Mouse (Mus musculus): Measurements from ENCODE around the gene Fbxl7. TPM values are rescaled to one million over a fixed set of nuclear protein-coding genes. Genes with fewer than 3 reads are reported as not detected.
A peak's percentile ranks its signal among the peaks of the same experiment; 100 is the strongest.

Gene Fbxl7
- 1 to 10 TPM; 5.0 to 7.0 TPM for total RNA-seq (2021)
- long read RNA-seq, experiment 1, partial matches to known transcripts: 0 of 4 reads
- long read RNA-seq, experiment 1, other reads (novel, unspliced or antisense): 4 of 4 reads
- long read RNA-seq, experiment 2, partial matches to known transcripts: 0 of 3 reads
- long read RNA-seq, experiment 2, other reads (novel, unspliced or antisense): 3 of 3 reads

DNA sequence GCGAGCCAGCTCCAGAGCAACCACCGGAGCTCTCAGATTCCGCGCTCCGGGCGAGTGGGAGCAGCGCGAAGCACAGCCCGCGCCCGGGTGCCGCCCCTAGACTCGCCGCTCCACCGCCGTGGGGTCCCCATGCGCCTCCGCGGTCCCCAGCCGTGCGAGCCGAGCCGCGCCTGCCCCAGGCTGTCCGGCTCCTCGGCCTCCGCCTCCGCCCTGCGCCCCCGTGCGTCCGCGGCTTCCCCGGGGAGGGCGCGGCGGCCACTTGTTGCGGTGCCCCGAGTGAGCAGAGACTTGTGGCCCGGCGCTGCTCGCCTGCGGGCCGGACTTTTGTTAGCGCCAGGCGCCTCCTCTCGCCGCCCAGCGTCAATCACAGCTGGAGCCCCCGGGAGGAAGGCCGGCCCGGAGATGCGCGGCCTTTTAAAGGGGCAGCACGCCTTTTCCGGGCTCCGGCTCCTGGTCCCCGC is at the start of gene Fbxl7:
TSS of gene Fbxl7 (minus strand) at position 330 of the 461 bp plus-strand sequence.
- DNase-seq (ENCODE audit: low spot score in 2 of 2): peak; percentile 64 to 78

DNA sequence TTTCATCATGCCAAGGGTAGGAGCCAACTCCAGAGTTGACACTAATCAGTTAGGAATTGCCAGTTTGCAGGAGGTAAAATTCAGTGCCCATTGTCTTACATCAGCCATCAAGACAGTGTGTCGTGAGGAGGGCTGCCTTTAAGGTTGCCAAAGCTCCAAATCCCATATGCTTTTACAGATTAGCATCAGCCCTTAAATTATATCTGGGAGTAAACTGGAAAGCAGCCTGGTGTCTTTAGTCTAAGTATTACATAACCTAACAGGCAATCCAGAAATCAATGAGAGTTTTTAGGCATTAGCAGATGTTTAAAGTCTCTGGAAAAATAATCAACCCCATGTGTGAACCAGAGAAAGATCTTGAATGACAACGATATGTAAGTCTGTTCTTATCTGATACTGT is 26.6 kb upstream of the Fbxl7 start:
- no peak for DNase-seq (ENCODE audit: low spot score in 2 of 2)

DNA sequence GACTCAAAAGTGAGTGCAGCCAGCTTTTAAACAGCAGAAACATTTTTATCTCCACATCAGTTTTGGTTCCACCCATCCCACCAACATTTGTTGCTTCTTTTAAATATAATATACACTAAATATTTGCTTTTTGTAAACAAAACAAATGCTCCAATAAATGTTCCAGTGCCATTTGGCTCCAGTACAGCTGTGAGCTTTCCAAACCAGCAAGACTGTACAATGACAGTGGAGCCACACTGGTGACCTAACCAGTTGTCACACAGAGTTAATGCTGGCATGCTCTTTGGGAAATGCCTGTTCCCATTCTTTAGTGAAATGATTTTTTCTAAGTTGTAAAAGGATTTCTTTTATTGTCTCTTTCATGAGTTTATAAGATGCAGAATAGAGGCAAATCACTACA is 18.0 kb upstream of the Fbxl7 start:
- no peak for DNase-seq (ENCODE audit: low spot score in 2 of 2)

GRCm38 (mm10) chr15:26895761-26896160 is 381 bp upstream of the Fbxl7 start:
- DNase-seq (ENCODE audit: low spot score in 2 of 2): no peak

DNA sequence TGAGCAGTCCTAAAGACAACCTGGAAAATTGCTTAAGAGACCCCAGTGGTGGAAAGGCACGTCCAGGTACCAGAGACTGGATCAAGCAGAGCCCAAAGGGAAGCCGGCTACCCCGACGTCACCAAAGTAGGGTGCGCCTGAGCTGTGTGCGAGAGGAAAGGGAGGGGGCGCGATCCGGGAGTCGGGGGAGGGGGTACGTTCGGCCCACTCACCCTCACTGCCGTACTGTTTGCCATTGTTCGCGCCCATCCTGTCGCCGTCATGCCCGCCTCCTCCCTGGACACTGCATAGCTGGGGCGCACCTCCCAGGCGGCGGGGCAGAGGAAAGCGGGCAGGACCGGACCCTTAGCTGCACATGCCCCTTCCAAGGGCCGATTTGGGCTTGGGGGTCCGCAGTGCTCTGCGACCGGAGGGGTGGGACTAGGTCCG is 565 bp downstream of the Fbxl7 start:
- peak; percentile 11 to 16 for DNase-seq (ENCODE audit: low spot score in 2 of 2)

DNA sequence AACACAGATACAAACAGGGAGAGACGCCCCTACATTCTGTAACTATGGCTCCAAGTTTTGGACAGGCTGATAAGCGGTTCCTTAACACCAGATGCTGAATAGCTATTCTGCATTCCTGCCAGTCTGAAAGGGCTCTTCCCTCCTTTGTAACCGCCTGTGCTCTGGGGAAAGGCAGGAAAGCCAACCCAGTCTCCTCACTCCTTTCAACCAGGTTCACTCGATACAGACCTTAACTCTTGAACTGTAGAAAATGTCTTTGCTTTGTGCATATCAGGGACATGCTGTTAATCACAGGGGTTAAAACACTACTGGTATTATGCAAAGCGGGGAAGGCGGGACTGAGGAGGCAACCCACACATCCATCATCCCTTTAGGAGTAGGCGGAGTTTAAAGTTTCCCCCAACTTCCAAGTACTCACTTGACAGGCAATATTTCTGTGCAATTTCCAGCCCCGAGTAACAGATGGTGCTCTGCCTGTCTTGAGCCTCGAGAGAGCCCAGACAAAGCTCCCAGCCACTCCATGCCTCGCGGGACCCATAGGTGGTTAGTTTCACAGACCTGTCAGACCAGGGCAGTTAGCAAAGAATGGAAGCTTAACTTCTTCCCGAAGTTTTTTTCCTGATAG is 1.2 kb downstream of the Fbxl7 start:
- no peak for DNase-seq (ENCODE audit: low spot score in 2 of 2)

DNA sequence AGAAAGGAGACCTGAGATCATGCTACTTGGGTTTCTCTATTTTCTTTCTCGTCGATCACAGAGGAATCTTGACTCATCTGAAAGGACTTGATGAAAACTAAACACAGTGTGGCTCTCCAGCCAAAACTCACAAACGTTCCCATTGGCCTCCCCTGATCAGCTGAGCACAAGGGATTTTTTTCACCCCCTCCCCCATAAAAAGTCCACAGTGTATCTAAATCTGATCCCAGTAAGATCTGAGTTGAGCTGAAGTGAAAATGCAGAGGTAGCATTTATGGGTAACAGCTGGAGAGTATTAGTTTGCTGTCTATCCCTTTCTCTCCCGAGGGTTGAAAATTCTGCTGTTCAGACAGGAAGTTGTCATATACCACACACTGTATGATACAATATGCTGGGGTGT is 2.2 kb downstream of the Fbxl7 start:
- DNase-seq (ENCODE audit: low spot score in 2 of 2): no peak

DNA sequence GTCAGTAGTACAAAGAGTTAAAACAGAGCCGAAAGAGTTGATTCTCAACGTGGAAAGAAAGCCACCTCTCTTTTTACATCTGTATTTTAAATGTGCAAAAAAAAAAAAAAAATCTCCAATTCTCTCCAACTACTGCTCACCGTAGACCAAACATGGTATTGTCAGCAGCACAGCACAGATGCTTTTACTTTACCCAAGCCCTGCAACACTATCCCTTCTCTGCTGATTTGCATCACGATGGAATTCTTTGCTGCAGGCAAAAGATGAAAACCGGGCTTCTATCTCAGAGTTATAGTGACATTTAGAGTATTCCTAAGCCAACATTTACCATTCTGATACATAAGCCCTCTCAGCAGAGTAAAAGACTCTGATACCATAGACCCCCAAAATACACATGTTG is 5.4 kb downstream of the Fbxl7 start:
- no peak for DNase-seq (ENCODE audit: low spot score in 2 of 2)

GRCm38 (mm10) chr15:26888170-26888569 is 7.2 kb downstream of the Fbxl7 start:
- no peak for DNase-seq (ENCODE audit: low spot score in 2 of 2)

GRCm38 (mm10) chr15:26885979-26886378 is 9.4 kb downstream of the Fbxl7 start:
- no peak for DNase-seq (ENCODE audit: low spot score in 2 of 2)

GRCm38 (mm10) chr15:26880212-26880956 is 15.0 kb downstream of the Fbxl7 start:
- no peak for DNase-seq (ENCODE audit: low spot score in 2 of 2)

- peak; percentile 36 to 85 for DNase-seq (ENCODE audit: low spot score in 2 of 2)
Observed at GRCm38 (mm10) chr15:26875687-26876086, 19.7 kb downstream of the Fbxl7 start.

DNA sequence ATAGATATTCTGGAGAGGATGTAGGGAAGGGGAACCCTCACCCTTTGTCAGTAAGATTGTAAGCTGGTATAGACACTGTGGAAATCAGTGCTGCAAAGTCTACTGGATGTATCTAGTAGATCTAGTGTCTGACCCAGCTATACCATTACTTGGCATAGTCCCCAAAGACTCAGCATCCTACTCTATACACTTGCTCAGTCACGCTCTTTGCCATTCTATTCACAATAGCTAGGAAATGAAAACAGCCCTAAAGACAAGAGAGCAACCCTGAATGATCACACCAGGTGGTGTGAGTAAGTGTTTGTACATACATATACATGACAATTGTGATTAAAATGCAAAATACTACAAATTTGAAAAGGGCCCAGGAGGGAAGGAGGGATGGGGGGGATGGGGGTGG is 23.1 kb downstream of the Fbxl7 start:
- no peak for DNase-seq (ENCODE audit: low spot score in 2 of 2)

DNA sequence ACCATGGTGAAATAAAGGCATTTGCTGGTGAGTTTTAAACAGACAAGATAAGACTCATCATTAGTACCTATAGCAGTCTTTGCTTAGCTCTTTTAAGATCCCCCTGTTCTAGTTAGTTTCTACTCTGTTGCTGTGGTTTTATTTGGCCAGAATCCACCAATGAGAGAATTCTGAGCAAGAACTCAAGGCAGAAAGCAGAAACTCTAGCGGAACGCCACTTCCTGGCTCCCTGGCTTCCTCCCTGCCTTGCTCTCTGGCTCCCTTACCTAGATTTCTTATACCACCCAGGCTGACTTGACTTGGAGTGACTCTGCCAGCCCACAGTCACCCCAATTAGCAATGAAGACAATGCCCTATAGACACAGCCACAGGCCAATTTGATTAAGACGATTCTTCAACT is 26.2 kb downstream of the Fbxl7 start:
- no peak for DNase-seq (ENCODE audit: low spot score in 2 of 2)

- no peak for DNase-seq (ENCODE audit: low spot score in 2 of 2)
Observed at GRCm38 (mm10) chr15:26867521-26867920, 27.9 kb downstream of the Fbxl7 start.

- no peak for DNase-seq (ENCODE audit: low spot score in 2 of 2)
Observed at GRCm38 (mm10) chr15:26862173-26862572, 33.2 kb downstream of the Fbxl7 start.

- no peak for DNase-seq (ENCODE audit: low spot score in 2 of 2)
Observed at GRCm38 (mm10) chr15:26849626-26850025, 45.8 kb downstream of the Fbxl7 start.

GRCm38 (mm10) chr15:26842216-26842615 is 53.2 kb downstream of the Fbxl7 start:
- DNase-seq (ENCODE audit: low spot score in 2 of 2): peak; percentile 22 to 55

DNA sequence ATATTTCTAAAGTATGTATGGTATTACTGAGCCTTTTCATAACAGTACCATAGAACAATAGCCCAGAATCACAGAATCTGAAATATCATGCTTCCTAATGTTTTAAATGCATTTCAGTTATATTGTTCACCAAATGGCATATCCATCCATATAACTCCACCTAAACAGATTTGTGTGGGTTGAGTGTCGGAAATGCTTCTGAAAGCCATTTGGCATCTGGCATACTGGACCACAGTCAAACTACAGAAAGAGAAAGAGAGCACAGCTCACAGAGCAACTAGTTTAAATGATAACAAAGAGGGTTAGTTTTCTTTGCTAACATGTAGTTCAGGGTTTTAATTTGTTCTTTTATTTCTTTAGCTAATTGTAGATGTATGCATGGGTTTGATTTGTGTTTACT is 57.0 kb downstream of the Fbxl7 start:
- DNase-seq (ENCODE audit: low spot score in 2 of 2): peak in 1 of 2 experiments; percentile 73

DNA sequence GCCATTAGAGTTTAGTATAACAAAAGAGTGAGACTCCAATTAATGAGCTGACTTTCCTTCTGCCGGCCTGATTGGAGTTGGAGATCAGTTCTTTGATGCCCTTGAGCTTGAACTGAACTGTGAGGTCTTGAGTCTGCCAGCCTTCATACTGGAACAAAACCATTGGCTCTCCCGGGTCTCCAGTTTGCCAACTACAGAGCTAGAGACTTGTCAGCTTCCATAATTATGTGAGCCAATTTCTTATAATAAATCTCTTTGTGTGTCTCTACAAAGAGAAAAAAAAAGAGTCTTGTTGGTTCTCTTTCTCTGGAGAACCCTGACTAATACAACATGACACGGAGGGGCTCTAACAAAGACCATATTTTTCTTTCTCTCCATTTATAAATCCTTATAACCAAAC is 58.2 kb downstream of the Fbxl7 start:
- DNase-seq (ENCODE audit: low spot score in 2 of 2): peak in 1 of 2 experiments; percentile 45

GRCm38 (mm10) chr15:26834415-26834814 is 61.0 kb downstream of the Fbxl7 start:
- no peak for DNase-seq (ENCODE audit: low spot score in 2 of 2)

GRCm38 (mm10) chr15:26831141-26831540 is 64.2 kb downstream of the Fbxl7 start:
- DNase-seq (ENCODE audit: low spot score in 2 of 2): no peak

Measured in layer of hippocampus, postnatal 14 days (tissue).